Mouse (Mus musculus): Measurements from ENCODE around the gene Dennd4b.

The Dennd4b gene

DNA sequence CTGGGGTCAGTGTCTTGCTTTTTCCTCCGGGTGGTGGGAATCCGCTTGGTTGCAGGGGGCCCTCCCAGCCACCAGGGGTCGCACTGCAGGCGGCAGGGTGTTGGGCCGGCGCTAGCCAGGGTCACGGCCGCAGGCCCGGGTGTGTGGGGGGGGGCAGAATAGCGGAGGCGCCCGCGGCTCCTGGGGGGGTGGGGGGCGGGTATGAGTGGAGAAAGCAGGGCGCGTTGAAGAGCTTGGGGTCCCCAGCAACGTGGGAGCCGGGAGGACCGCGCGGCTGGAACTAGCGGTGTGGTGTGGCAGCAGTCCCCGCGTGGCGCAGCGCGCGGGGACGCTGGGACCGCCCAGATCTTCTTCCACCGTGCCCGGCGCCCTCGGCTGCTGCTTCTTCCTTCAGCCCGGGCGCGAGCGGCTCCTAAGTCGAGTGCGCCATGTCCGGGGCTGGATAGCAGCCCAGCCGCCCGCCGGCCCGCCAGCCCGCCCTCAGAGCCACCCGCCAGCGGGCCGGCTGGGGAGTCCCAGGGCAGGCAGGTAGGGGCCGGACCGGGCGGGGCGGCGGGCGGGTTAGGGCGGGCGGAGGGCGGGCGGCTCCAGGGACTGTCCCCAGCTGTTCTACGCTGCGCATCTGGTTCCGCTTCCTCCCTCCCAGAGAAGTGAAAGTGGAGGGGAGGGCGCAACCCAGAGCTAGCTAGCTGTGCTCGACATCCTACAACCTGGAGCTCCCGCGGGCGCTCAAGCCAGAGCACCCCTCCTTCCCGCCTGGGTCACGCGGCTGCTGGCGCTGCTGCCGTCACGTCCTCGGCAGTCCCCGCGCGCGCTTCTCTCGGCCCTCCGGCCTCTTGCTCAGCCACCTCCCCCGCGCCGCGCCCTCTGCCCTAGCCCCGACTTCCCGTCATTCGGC is at the start of gene Dennd4b:
Gene Dennd4b (plus strand): TSS at position 152 of the 898 bp plus-strand sequence.
- peak; percentile 93 to 95 for DNase-seq

DNA sequence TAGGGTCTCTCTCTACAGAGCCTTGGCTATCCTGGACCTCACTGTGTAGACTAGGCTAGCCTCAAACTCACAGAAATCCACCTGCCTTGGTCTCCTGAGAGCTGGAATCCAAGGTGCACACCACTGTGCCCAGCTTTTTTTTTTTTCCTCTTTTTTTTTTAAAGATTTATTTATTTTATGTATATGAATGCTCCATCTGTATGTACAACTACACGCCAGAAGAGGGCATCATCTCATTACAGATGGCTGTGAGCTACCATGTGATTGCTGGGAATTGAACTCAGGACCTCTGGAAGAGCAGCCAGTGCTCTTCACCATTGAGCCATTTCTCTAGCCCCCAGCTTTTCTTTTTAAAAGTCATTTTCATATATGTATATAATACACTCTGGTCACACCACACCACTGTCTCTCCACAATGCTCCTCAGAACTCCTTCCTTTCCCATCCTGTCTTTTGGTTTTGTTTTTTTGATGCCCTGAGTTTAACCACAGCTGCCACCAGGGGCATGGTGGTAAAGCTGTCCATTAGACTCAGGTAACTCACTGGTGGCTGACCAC is 49.1 kb upstream of the Dennd4b start:
- no peak for DNase-seq

GRCm38 (mm10) chr3:90220088-90220487 is 44.9 kb upstream of the Dennd4b start:
- peak; percentile 66 to 77 for DNase-seq

- DNase-seq: peak; percentile 45 to 54
Measured at GRCm38 (mm10) chr3:90220531-90220951, 44.4 kb upstream of the Dennd4b start.

GRCm38 (mm10) chr3:90221123-90221522 is 43.9 kb upstream of the Dennd4b start:
- no peak for DNase-seq

DNA sequence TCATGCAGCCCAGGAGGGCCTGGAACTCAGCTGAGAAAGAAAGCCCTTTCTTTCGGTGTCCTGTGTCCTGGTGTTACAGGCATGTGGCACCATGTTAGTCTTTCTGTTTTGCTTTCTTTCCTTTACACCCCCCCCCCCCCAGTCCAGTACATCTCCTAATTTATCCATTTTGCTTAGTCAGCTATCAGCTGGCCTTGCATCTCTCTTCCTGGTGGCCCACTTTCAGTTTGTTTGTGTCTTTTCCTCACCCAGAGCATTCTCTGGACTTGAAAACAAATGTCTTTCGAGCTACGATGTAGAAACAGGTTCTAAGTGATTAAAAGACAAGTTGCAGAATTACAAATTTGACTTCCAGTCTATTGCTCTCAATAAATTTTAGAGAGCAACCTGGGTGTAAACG is 42.5 kb upstream of the Dennd4b start:
- DNase-seq: no peak

DNA sequence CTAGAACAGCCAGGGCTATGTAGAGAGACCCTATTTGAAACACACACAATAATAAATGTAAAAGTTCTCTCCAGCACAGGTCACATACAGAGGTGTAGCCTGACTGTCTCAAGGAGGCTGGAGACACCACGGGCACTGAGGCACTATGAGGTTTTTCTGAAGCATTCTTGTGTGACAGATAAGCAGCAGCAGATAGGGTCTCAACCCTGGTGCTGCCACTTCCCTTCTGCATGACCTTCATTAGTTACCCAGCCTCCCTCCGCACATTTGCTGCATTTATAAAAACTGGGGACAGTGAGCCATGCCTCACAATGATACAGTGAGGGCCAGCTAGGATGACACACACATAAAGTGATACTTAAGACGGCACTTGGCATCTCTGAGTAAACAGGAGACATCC is 42.0 kb upstream of the Dennd4b start:
- no peak for DNase-seq

- DNase-seq: no peak
Measured at GRCm38 (mm10) chr3:90224331-90224730, 40.7 kb upstream of the Dennd4b start.

DNA sequence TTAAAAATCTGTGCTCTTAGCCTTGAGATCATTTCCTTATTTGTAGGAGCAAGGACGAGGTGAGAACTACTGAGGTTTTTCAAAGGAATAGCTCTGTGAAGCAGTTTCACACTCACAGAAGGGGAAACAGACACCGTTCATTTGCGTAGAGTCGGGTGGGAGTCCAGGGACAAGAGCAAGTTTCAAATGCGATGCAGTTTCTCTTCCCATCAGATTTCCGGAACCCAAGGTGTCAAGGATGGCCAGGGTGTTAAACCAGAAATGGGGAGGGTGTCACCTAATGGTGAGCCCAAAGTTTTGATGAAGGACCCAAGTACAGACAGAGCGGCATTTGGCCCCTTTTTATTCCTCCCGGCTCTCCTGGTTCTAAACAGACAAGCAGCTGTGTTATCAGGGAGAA is 33.9 kb upstream of the Dennd4b start:
- DNase-seq: no peak

DNA sequence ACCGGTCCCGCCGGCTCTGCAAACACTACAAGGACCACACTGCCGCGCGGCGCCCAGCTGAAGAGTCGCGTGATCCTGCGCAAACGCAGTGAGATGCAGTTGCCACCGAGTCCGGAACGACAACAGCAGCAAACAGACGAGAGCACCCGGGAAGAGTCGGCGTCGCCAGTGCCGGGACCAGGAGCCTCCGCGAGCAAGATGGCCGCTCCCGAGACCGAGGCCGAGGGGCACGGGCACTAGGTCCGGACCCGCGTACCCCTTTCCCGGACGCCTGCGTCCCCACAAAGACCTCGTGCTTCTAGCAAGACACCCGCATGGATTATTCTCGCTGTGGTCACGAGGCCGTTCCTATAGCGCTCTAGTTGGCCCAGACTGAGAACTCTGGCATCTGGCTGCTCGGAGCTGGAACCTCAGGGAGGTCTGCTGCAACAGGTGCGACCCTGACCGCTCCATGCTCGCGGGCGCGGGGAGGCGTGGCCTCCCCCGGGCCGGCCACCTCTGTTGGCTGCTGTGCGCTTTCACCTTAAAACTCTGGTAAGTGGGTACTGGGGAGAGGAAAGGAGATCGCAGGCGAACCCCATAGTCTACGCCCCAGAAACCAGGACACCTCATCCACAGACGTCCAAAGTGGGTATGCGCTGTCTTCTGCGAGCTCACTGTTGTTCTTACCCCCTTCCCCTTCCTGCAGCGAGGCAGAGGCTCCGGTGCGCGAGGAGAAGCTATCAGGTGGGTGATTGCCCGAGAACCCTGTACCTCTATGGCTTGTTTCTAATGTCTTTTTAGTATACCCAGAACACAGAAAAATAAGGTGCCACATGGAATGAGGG is 33.3 kb upstream of the Dennd4b start, which contains the start of gene Jtb:
Gene Jtb (plus strand): TSS at position 91 of the 827 bp plus-strand sequence.
- DNase-seq: peak; percentile 93 to 95

- no peak for DNase-seq
Measured at GRCm38 (mm10) chr3:90241251-90241650, 23.7 kb upstream of the Dennd4b start.

DNA sequence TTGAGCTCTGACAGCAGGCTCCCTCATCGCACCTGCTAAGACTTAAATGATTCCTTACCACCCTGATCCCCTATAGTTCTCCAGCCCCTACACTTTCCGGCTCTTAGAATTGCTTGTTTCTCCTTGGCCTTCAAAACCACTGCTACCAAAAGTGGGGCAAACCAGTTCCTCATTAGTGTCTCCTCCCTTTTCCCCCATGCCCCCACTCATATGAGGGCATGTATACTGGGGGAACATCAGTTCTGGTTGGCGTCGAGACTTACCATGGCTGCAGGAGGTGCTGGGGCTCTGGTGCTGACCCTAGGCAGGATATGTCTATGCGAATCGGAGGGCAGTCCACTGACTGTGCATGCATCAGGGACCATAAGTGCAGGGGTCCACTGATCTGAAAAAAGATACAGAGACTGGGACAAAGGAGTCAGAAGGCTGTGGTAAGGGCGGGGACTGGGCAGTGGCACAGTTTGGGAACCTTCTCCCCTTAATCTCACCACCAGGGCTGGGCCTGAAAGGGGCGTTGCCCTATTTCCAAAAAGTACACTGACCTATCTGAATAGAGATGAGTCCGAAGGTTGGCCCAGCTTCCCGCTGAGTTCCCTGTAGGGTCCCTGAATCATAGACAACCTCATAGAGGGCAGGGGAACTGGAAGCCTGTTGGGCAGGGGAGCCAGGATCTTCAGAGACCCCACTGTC is 23.2 kb upstream of the Dennd4b start:
- DNase-seq: no peak

DNA sequence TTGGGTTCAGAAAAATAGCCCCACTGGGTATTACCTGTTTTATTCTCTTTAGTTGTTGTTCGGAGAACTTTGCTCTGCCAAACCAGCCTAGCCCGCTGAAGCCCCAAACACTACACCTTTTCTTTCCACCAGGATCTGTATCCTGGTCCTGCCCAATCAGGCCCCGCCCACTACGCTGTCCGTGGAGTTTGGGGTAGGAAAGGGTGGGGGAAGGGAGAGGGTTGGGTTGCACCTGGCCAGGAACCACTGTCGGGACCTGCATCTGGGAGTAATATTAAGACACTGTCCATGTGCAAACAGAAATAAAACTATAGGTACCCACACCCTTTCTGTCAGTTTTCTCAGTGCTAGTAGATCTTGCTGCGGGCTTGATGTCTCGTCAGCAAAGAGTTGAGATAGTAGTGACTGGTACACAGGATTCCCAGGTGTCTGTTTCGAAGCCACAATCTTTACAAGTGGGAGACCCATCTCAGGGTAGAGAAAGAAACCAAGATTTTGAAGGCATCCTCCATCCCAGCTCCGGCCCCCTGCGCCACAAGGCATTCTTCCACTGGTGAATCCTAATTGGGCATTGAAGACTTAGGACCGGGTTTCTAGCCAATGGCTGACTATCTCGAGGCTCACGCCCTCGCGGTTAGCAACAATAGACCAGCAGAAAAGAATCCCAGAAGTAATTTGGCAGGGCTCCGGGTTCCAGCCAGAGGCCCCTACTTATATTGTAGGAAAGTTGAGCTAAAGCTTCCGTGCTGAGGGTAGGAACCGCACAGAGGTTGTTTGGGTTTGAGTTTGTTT is 21.8 kb upstream of the Dennd4b start, which contains the start of gene Creb3l4:
Gene Creb3l4 (minus strand): TSS at position 529 of the 792 bp plus-strand sequence.
- no peak for DNase-seq

DNA sequence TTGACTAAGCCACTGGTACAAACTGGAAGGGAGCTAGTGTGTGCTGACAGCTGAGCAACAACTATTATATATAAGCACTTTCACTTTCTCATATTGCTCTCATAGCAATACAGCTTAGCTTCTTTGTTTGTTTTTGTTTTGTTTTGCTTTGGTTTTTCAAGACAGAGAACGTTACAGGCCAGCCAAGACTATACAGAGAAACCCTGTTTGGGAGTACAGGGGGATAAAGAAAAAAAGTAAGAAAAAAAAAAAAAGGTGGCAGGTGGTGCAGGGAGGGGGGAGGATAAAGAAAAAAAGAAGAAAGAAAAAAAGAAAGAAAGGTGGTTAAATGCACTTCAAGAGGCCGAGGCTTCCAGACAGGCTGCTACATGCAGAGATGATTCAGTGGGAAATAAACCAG is 19.6 kb upstream of the Dennd4b start:
- DNase-seq: no peak

DNA sequence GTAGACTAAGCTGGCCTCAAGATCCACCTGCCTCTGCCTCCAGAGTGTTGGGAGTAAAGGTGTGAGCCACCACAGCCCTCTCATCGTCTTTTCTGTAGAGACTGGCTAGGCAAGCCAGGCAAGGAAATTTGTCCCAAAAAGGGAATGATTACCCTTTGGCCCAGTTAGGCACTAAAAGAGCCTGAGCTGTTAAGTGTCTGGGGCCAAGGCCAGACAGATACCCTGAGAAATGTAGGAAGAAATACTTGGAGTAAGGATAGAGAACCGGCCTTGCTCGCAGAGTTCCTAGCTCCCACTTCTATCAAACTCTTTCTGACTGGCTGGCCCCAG is 17.4 kb upstream of the Dennd4b start:
- no peak for DNase-seq

DNA sequence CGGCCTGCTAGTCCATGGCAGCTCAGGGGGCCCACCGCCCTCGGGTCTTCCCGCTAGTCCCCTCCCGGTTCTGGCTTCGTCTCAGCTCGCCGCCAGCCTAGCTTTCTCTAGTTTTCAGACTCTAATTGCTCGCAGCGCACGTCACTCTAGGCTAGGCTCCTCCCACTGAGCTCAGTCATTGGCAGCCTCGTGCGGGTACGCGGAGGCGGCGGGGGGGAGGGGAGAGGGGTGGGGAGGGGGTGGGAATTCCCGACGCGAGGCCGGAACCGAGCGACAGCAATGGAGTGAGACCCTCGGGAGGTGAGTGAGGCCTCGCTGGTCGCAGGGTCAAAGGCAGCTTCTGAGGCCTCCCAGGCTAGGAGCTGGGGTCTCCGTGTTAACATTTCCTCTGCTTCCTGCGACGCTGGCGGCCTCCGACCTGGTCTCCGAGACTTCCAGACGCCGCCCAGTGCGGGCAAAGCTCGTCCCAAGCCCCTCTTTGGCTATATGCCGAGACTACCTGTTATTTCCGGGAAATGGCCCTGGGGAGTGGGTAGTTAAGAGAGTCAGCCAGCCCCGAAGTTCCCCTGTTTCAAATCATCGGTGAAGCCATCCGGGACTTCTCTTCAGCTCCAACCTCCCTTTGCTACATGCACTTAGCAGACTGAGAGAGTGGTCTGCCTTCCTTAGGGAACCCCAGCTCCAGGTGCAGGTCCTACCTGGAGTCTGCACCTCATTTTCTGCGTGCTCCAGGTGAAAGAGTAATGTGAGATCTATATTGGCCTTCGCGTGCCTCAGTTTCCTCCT is 16.8 kb upstream of the Dennd4b start, which contains the start of gene Slc39a1:
Gene Slc39a1 (plus strand): TSS at position 213 of the 786 bp plus-strand sequence.
- peak; percentile 91 to 96 for DNase-seq

DNA sequence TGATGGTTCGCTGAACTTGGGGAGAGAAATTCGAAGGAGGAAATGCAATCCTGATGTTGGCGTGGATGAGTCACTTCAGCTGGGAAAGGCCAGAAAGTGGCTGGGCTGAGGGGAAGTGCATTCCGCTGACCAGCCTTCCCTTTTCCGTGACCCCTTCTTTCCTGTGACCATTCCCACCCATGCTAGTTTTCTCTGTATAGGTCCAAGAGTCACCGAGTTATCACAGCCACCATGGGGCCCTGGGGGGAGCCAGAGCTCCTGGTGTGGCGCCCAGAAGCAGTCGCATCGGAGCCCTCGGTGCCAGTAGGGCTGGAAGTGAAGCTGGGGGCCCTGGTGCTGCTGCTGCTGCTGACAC is 16.3 kb upstream of the Dennd4b start:
- DNase-seq: peak in 1 of 2 experiments; percentile 41

DNA sequence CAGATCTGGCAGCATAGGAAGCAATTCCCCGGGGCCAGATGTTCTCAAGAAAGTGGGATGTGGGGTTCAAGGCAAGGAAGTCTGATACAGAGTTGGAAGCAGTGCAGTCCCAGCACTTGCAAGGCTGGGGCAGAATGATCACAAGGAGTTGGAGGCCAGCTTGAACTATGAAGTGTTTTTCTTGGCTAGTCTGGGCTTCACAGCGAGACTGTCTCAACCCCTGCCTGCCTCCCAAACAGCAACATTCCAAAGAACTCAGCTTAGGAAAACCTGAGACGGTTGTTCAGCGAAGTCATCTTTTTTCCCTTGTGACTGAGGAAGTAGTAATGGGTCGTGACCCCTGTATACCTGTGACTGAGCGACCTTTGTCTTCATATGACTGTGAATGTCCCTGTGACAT is 14.2 kb upstream of the Dennd4b start:
- peak in 1 of 2 experiments; percentile 4 for DNase-seq

DNA sequence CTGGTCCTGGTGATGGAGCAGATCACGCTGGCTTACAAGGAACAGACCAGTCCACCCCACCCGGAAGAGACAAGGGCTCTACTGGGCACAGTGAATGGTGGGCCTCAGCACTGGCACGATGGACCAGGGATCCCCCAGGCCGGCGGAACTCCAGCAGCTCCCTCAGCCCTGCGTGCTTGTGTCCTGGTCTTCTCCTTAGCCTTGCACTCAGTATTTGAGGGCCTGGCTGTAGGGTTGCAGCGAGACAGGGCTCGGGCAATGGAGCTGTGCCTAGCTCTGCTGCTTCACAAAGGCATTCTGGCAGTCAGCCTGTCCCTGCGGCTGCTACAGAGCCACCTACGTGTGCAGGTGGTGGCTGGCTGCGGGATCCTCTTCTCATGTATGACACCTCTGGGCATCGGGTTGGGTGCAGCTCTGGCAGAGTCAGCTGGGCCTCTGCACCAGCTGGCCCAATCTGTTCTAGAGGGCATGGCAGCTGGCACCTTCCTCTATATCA is 13.2 kb upstream of the Dennd4b start:
- peak in 1 of 2 experiments; percentile 17 for DNase-seq

DNA sequence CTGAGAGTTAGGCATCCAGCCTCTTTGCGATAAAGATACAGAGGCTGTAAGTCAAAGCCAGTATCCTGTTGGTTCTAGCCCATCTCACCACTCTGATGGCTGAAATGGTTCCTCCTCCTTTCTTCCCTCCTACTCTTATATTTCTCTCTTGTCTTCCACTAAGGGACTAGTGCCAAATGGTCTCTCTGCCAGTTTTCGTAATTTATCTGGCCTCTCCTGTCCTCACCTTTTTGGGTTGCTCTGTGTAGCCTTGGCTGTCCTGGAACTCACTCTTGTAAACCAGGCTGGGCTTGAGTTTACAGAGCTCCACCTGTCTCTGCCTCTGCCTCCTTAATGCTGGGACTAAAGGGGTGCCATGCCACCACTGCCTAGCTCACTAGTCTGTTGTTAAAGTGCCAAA is 12.3 kb upstream of the Dennd4b start:
- peak in 1 of 2 experiments; percentile 28 for DNase-seq

- DNase-seq: peak in 1 of 2 experiments; percentile 10
Measured at GRCm38 (mm10) chr3:90253174-90253573, 11.8 kb upstream of the Dennd4b start.
